Mouse (Mus musculus) stomach, adult 2 months (tissue): Measurements from ENCODE around the gene Krt26. TPM values are rescaled to one million over a fixed set of nuclear protein-coding genes. Genes with fewer than 3 reads are reported as not detected.

Experiments
- polyA plus RNA-seq: library from polyadenylated mRNA; depleted of rRNA; stranded (reverse); fragments of >200 nt; gene quantifications from 2 replicates; pipeline ENCODE4 v1.2.3, GENCODE M21; 2012; rRNA removed

Gene Krt26
- polyA plus RNA-seq, result not detected in 2 replicates

GRCm38 (mm10) chr11:99337866-99338265 lies at the start of gene Krt26:
TSS of gene Krt26 (minus strand) at chr11:99337966.

DNA sequence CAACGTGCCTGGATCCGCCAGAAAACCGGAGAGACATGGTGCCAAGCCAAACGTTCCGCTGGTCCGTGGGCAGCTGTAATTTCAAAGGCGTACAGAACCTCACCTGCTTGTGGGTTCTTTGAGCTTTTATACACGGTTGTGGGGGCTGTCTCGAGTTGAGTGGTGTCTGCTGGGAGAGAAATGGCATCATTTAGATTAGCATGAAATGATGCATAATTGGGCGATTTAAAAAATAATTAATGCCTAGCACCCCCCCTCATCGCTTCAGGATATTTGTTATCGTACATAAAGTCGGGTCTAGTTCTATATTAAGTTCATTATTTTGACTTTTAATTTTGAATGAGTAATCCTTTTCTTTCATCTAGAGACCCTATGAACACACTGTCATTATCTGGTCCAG lies 37.0 kb upstream of the Krt26 start, which contains the start of gene Krt28:
TSS of gene Krt28 (minus strand) at position 101 of the 400 bp plus-strand sequence.

DNA sequence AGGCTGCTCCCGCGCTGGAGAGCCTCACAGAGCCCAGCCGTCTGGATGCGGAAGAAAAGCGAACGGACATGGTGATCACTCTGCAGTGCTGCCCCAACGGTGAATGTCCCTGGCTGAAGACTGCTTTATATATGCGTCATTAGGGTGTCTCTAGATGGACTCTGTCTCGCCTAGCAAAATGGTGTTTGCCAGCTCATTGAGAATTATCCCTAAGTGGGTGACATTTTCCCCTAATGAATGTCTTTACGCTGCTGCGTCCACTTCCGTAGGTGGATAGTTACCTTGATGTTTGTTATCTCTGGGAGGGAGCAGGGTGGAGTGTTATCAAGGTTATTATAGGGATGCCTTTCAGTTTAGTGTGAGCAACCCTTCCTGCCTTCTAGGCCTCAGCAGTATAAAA lies 13.2 kb upstream of the Krt26 start, which contains the start of gene Krt27:
TSS of gene Krt27 (minus strand) at position 101 of the 400 bp plus-strand sequence.

GRCm38 (mm10) chr11:99322851-99323250 lies 14.9 kb downstream of the Krt26 start, which contains the start of gene Krt25:
TSS of gene Krt25 (minus strand) at chr11:99322951.

DNA sequence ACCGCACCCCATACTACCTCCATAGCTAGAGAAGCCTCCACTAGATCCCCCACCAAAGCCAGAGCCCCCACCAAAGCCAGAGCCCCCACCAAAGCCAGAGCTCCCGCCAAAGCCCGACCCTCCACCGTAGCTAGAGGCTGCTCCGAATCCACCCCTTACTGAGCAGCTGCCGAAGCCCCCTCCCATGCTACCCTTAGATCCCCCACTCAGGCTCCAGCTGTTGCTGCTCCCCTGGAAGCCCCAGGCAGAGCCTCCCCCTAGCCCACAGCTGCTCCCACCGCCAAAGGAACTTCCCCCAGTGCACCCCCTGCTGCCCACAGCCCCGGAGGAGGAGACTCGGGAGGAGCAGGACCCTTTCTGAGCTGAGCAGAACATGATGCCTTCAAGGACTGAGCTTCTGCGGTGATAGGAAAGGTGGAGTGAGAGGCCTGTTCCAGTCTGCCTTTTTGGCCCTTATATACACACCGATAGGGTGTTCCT lies 52.9 kb downstream of the Krt26 start, which contains the start of gene Krt24:
TSS of gene Krt24 (minus strand) at position 430 of the 480 bp plus-strand sequence.

Other genes with a start within 250 kb of the Krt26 start
- 4.9 and 8.7 TPM in 2 replicates for gene Tns4, start 248.7 kb downstream of the Krt26 start, polyA plus RNA-seq
- 0.48 and 1.6 TPM in 2 replicates for gene Ccr7, start 182.9 kb downstream of the Krt26 start, polyA plus RNA-seq
- gene Smarce1, start 106.9 kb downstream of the Krt26 start, polyA plus RNA-seq, result 3.5 and 4.1 TPM in 2 replicates
- gene Krt222, start 93.9 kb downstream of the Krt26 start, polyA plus RNA-seq, result not detected in 2 replicates
- gene Krt24, start 52.7 kb downstream of the Krt26 start, polyA plus RNA-seq, result not detected in 2 replicates
- gene Krt25, start 15.0 kb downstream of the Krt26 start, polyA plus RNA-seq, result not detected in 2 replicates
- not detected in 2 replicates for gene Krt27, start 13.1 kb upstream of the Krt26 start, polyA plus RNA-seq
- gene Krt28, start 36.9 kb upstream of the Krt26 start, polyA plus RNA-seq, result not detected in 2 replicates
- gene Krt10, start 51.4 kb upstream of the Krt26 start, polyA plus RNA-seq, result 321 and 430 TPM in 2 replicates
- gene Krt12, start 84.3 kb upstream of the Krt26 start, polyA plus RNA-seq, result 0.58 and 0.89 TPM in 2 replicates
- 24.2 and 29.7 TPM in 2 replicates for gene Krt20, start 100.2 kb upstream of the Krt26 start, polyA plus RNA-seq
- 108 and 113 TPM in 2 replicates for gene Krt23, start 155.2 kb upstream of the Krt26 start, polyA plus RNA-seq
- gene Krt39, start 183.4 kb upstream of the Krt26 start, polyA plus RNA-seq, result not detected in 2 replicates
- gene Krt40, start 205.2 kb upstream of the Krt26 start, polyA plus RNA-seq, result not detected in 2 replicates
- 0.44 TPM in 1 of 2 replicates, not detected in the other for gene Krtap3-3, start 212.9 kb upstream of the Krt26 start, polyA plus RNA-seq
- gene Krtap3-2, start 218.9 kb upstream of the Krt26 start, polyA plus RNA-seq, result 0.81 and 3.3 TPM in 2 replicates
- not detected in 2 replicates for gene Gm11939, start 221.5 kb upstream of the Krt26 start, polyA plus RNA-seq
- not detected in 2 replicates for gene Krtap3-1, start 228.7 kb upstream of the Krt26 start, polyA plus RNA-seq
- gene Krtap1-5, start 243.1 kb upstream of the Krt26 start, polyA plus RNA-seq, result not detected in 2 replicates
- gene Krtap1-4, start 245.7 kb upstream of the Krt26 start, polyA plus RNA-seq, result 0.21 TPM in 1 of 2 replicates, not detected in the other